Mouse (Mus musculus) kidney, adult 2 months (tissue): ENCODE results near the gene Dck. TPM values are rescaled to one million over a fixed set of nuclear protein-coding genes. Genes with fewer than 3 reads are reported as not detected.

Experiments
- DNase-seq: peaks from one replicate; pipeline ENCODE4 v3.0.0; 2021
- H3K27ac ChIP-seq: fragments of 200-500 bp; 2 replicates; pipeline ENCODE4 v1.5.1; 2012; ENCODE audit warnings: low read depth, low read length, control low read depth, inconsistent platforms; ENCODE audit not compliant: insufficient read depth
- H3K27me3 ChIP-seq: fragments of 200-500 bp; replicated peaks from 2 replicates; pipeline ENCODE4 v1.6.1; 2012; ENCODE audit warnings: mild to moderate bottlenecking, moderate library complexity, low read length, inconsistent platforms; ENCODE audit not compliant: control insufficient read depth, insufficient read depth
- H3K36me3 ChIP-seq: fragments of 200-500 bp; 2 replicates; pipeline ENCODE4 v1.6.1; 2012; ENCODE audit warnings: mild to moderate bottlenecking, moderate library complexity, low read length, inconsistent platforms; ENCODE audit not compliant: control insufficient read depth, insufficient read depth
- H3K4me1 ChIP-seq: fragments of 200-500 bp; 2 replicates; pipeline ENCODE4 v1.6.1; 2011; ENCODE audit warnings: low read length; ENCODE audit not compliant: control insufficient read depth, insufficient read depth
- H3K4me3 ChIP-seq: fragments of 200-500 bp; 2 replicates; pipeline ENCODE4 v1.5.1; 2011; ENCODE audit warnings: mild to moderate bottlenecking, low read depth, low read length, control low read depth; ENCODE audit not compliant: insufficient read depth
- CTCF ChIP-seq: fragments of 200-500 bp; conservative IDR thresholded peaks from 2 replicates; pipeline ENCODE4 v1.5.1; 2011; ENCODE audit warnings: low read depth, mild to moderate bottlenecking, control low read depth, low read length, moderate library complexity, mixed read lengths; ENCODE audit not compliant: insufficient read depth, insufficient read length
- POLR2A ChIP-seq: fragments of 200-500 bp; IDR thresholded peaks from one replicate; pipeline ENCODE4 v1.6.1; 2011; ENCODE audit warnings: low read depth, low read length, control low read depth
- WGBS: fragments of 180-500 bp; shearing (Covaris S2); methylation state at CpG from one replicate; pipeline ENCODE4 v1.1.7; 2018; 5-methylcytosine and 5-hydroxymethylcytosine counted together
- polyA plus RNA-seq: library from polyadenylated mRNA; depleted of rRNA; stranded (reverse); fragments of >200 nt; gene quantifications from 2 replicates; pipeline ENCODE4 v1.2.3, GENCODE M21; 2012; rRNA removed

Dck gene
- polyA plus RNA-seq, 1 experiment = 2.0 TPM

GRCm38 (mm10) chr5:88830880-88831279 lies 66.1 kb downstream of the Dck start:
- 80% methylated on average over 4 of the region's 4 CpGs for WGBS
- TF ChIP-seq POLR2A = no peak

DNA sequence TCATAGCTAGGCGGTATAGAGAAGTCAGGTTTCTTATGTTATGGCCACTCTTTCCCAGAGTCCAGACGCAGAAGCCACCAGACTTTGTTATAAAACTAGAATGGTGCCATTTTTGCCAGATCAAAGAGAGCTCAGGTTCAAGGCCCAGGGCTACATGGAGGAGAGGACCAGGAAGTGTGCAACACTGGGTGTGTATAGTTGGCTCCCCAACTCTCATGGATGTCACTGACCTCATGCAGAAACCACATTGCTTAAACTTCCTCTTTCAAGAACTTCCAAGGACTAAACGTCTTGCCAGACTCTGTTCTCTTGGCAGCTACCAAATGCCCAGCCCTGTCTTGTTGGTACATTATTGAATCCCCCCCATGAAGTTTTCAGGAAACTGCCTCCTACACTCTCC lies 67.1 kb downstream of the Dck start:
- H3K36me3 ChIP-seq = no peaks in the 10 kb centered on the region
- no peak for DNase-seq
- 84% methylated on average over 3 of the region's 3 CpGs for WGBS
- H3K27me3 ChIP-seq = no peaks in the 10 kb centered on the region
- no peak overlapping the region for H3K27ac ChIP-seq
- H3K4me1 ChIP-seq = no peaks in the 10 kb centered on the region
- no peak overlapping the region for H3K4me3 ChIP-seq
- no peak for TF ChIP-seq CTCF
- TF ChIP-seq POLR2A = no peak

More at GRCm38 (mm10) chr5:88830880-88831279, 66.1 kb downstream of the Dck start:
- Histone ChIP-seq H3K27ac (no peak overlapping the region), H3K4me1 (no peaks in the 10 kb centered on the region), H3K27me3 (no peaks in the 10 kb centered on the region), H3K36me3 (no peaks in the 10 kb centered on the region), H3K4me3 (no peak overlapping the region)
- DNase-seq = no peak

Other genes with a start within 250 kb of the Dck start
- 3.2 and 5.5 TPM in 2 replicates for gene Jchain, start 237.1 kb upstream of the Dck start, polyA plus RNA-seq
- 7.9 and 9.8 TPM in 2 replicates for gene Utp3, start 210.5 kb upstream of the Dck start, polyA plus RNA-seq
- gene Rufy3, start 200.0 kb upstream of the Dck start, polyA plus RNA-seq = 21.2 and 24.0 TPM in 2 replicates
- 58.4 and 60.7 TPM in 2 replicates for gene Grsf1, start 88.8 kb upstream of the Dck start, polyA plus RNA-seq
- 5.3 and 6.7 TPM in 2 replicates for gene Mob1b, start 44.1 kb upstream of the Dck start, polyA plus RNA-seq
- 169 and 195 TPM in 2 replicates for gene Slc4a4, start 121.8 kb downstream of the Dck start, polyA plus RNA-seq